9 mouse cellular contexts compared by ENCODE assay signal in the genomic region with DNA sequence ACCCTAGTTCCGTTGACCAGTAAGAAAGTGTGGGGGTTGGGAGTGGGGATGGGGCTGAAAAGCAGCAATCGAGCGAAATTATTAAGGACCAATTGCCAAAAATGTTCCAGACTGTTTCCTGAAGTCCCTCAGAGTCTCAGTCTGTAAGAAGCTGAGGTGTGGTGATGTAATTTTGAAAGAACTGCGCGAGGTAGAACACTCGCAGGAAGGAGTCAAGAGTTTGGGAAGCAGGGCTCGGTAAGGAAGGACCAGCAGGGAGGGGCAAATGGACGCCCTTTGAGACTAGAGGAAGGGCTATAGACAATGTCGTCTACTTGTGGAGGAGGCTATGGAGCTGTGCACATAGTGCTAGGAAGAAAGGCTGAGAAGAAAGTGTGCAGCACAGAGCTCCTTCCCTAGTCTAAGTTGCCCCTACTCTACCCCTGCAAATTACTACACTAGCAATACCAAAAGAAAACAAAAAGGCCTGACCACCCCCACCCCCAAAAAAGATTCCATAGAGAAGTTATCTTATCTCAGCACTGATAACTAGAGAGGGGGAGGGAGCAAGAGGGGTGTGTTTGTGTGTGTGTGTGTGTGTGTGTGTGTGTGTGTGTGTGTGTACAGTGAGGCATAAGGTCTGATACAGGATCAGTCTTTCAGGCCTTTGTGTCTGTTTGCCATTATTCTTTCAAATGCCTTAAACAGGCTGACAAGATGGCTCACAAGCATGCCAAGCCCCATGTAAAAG. TPM values are rescaled to one million over a fixed set of nuclear protein-coding genes. Genes with fewer than 3 reads are reported as not detected.
DNase-seq lines count a peak whose midpoint lies in the region; ATAC-seq and TF ChIP-seq lines count a peak whose summit lies in the region.
"Had no signal": no experiment of that assay in that cellular context is flagged by ENCODE, and none has a peak within 500 bp of the region (broad histone marks: within the 10 kb centered on the region; RNA-seq: fewer than 3 reads in every experiment).

No protein-coding gene starts in this region.

- ATAC-seq in megakaryocyte, adult 5-6 weeks (ENCODE audit: poor library complexity, severe bottlenecking), result no peak
- ATAC-seq in forebrain, embryonic 14.5 days, result no peak
- ATAC-seq in liver, embryonic 13.5 days (ENCODE audit: low read depth), result no peak
- ATAC-seq in stomach, postnatal 0 days (ENCODE audit: low FRiP score, low TSS enrichment), result no peak

- peak overlapping the region; percentile 92; the same call in 1 of the 2 replicates for H3K27ac ChIP-seq in forebrain, embryonic 14.5 days (ENCODE audit: low read depth, low read length)
- peak overlapping the region; percentile 70; the same call in 1 of the 2 replicates for H3K27ac ChIP-seq in liver, embryonic 13.5 days
- peak overlapping the region; percentile 36; the same call in 1 of the 2 replicates for H3K27ac ChIP-seq in stomach, postnatal 0 days (replicated peaks)

- WGBS in forebrain, embryonic 14.5 days, result 23% methylated on average over 9 of the region's 9 CpGs
- WGBS in liver, embryonic 13.5 days (ENCODE audit: insufficient replicate concordance), result 22% methylated on average over 9 of the region's 9 CpGs
- 8% methylated on average over 9 of the region's 9 CpGs for WGBS in stomach, postnatal 0 days

- no peak for DNase-seq in forebrain, embryonic 14.5 days (ENCODE audit: low spot score)
- no peak for DNase-seq in liver, embryonic 13.5 days
- no peak for DNase-seq in stomach, postnatal 0 days (ENCODE audit: low spot score)
- DNase-seq in ovary, adult 18-20 months (ENCODE audit: low spot score), result no peak
- DNase-seq in adrenal gland, adult (ENCODE audit: inconsistent age in 2 of 2, low spot score in 1 of 2), result no peak
- DNase-seq in left cerebral cortex, postnatal 25 days (ENCODE audit: low spot score in 2 of 2), result no peak
- DNase-seq: thymus, postnatal 14 days had no signal

- no peaks in the 10 kb centered on the region for H3K36me3 ChIP-seq in megakaryocyte, embryonic 14.5 days (replicated peaks; ENCODE audit: low read length)
- no peaks in the 10 kb centered on the region for H3K36me3 ChIP-seq in forebrain, embryonic 14.5 days (ENCODE audit: control insufficient read depth, insufficient read depth, low read length)
- no peaks in the 10 kb centered on the region for H3K36me3 ChIP-seq in liver, embryonic 13.5 days
- no peaks in the 10 kb centered on the region for H3K36me3 ChIP-seq in stomach, postnatal 0 days (ENCODE audit: control insufficient read depth, insufficient read depth, low read length)

- H3K9ac ChIP-seq in forebrain, embryonic 14.5 days (ENCODE audit: low read length), result peak overlapping the region; percentile 88
- H3K9ac ChIP-seq in liver, embryonic 13.5 days, result peak overlapping the region; percentile 76
- no peak overlapping the region for H3K9ac ChIP-seq in stomach, postnatal 0 days (ENCODE audit: low read length)

- peak overlapping the region; percentile 77 for H3K4me2 ChIP-seq in forebrain, embryonic 14.5 days (ENCODE audit: low read length)
- peak overlapping the region; percentile 91 for H3K4me2 ChIP-seq in liver, embryonic 13.5 days
- peak overlapping the region; percentile 84 for H3K4me2 ChIP-seq in stomach, postnatal 0 days (replicated peaks; ENCODE audit: low read depth)

- H3K27me3 ChIP-seq in megakaryocyte, embryonic 14.5 days (replicated peaks), result no peaks in the 10 kb centered on the region
- H3K27me3 ChIP-seq in forebrain, embryonic 14.5 days (replicated peaks; ENCODE audit: control insufficient read depth, insufficient read depth, low read length), result no peaks in the 10 kb centered on the region
- 0 out of 2 replicates have a peak, but pooled peaks cover 2% of the 10 kb centered on the region for H3K27me3 ChIP-seq in liver, embryonic 13.5 days
- no peaks in the 10 kb centered on the region for H3K27me3 ChIP-seq in stomach, postnatal 0 days (ENCODE audit: control insufficient read depth, insufficient read depth, low read length)

- H3K4me1 ChIP-seq in megakaryocyte, embryonic 14.5 days, result peaks cover 48% of the 10 kb centered on the region
- peaks cover 8% of the 10 kb centered on the region for H3K4me1 ChIP-seq in forebrain, embryonic 14.5 days (ENCODE audit: control insufficient read depth, insufficient read depth, low read length)
- peaks cover 31% of the 10 kb centered on the region for H3K4me1 ChIP-seq in liver, embryonic 13.5 days (replicated peaks)
- no peaks in the 10 kb centered on the region for H3K4me1 ChIP-seq in stomach, postnatal 0 days (replicated peaks; ENCODE audit: control insufficient read depth, insufficient read depth)

- intact Hi-C loops in left cerebral cortex, postnatal 25 days (cut with DNase I), result loop anchor here (2.0 kb wide), 1 partner anchor 23 kb away; a partner anchor contains a TSS

- H3K9me3 ChIP-seq in megakaryocyte, embryonic 14.5 days, result no peaks in the 10 kb centered on the region
- no peaks in the 10 kb centered on the region for H3K9me3 ChIP-seq in forebrain, embryonic 14.5 days (replicated peaks; ENCODE audit: control insufficient read depth, low read length)
- no peaks in the 10 kb centered on the region for H3K9me3 ChIP-seq in liver, embryonic 13.5 days (replicated peaks)
- no peaks in the 10 kb centered on the region for H3K9me3 ChIP-seq in stomach, postnatal 0 days (ENCODE audit: control insufficient read depth, low read length)

- TF ChIP-seq EP300 in stomach, postnatal 0 days (optimal IDR thresholded peaks at IDR 0.05), result no peak

- TF ChIP-seq CTCF in stomach, postnatal 0 days (IDR thresholded peaks at IDR 0.05; ENCODE audit: low read depth), result no peak

- peak overlapping the region; percentile 70 for H3K4me3 ChIP-seq in megakaryocyte, embryonic 14.5 days (replicated peaks)
- H3K4me3 ChIP-seq in forebrain, embryonic 14.5 days (ENCODE audit: low read depth, low read length), result peak overlapping the region; percentile 44; the same call in 1 of the 2 replicates
- peak overlapping the region; percentile 67 for H3K4me3 ChIP-seq in liver, embryonic 13.5 days (replicated peaks)
- peak overlapping the region; percentile 48; the same call in 1 of the 2 replicates for H3K4me3 ChIP-seq in stomach, postnatal 0 days (ENCODE audit: low read depth, low read length)

RNA-seq across cellular contexts. Expression of a gene that starts 22.5 kb away (rescaled TPM):
- 2.7 and 9.5 TPM in 2 replicates for polyA plus RNA-seq in megakaryocyte, embryonic 14.5 days (2012; ENCODE audit: insufficient read depth, low replicate concordance)
- total RNA-seq in megakaryocyte, adult 5-6 weeks (2015), result 59.7 and 65.7 TPM in 2 replicates
- total RNA-seq in megakaryocyte, adult 5-6 weeks (2017), result 35.9 and 37.7 TPM in 2 replicates
- polyA plus RNA-seq in forebrain, embryonic 14.5 days (2014; fragmentation: Nextera tagmentation; extraction: Ambion mirVana), result 53.4 and 60.8 TPM in 2 replicates
- polyA plus RNA-seq in liver, embryonic 13.5 days (2015; fragmentation: Nextera tagmentation; extraction: Ambion mirVana), result 63.1 and 65.3 TPM in 2 replicates
- polyA plus RNA-seq in stomach, postnatal 0 days (2015; fragmentation: Nextera tagmentation; extraction: Ambion mirVana), result 23.8 and 25.2 TPM in 2 replicates
- 10 to 100 TPM; 14.0 to 14.5 TPM for total RNA-seq in left cerebral cortex, postnatal 25 days (2021)

RNA-seq across cellular contexts. Expression of a gene that starts 33.7 kb away (rescaled TPM):
- not detected in 2 replicates for polyA plus RNA-seq in megakaryocyte, embryonic 14.5 days (2012; ENCODE audit: insufficient read depth, low replicate concordance)
- total RNA-seq in megakaryocyte, adult 5-6 weeks (2015), result not detected in 2 replicates
- total RNA-seq in megakaryocyte, adult 5-6 weeks (2017), result not detected in 2 replicates
- not detected in 2 replicates for polyA plus RNA-seq in forebrain, embryonic 14.5 days (2014; fragmentation: Nextera tagmentation; extraction: Ambion mirVana)
- polyA plus RNA-seq in liver, embryonic 13.5 days (2015; fragmentation: Nextera tagmentation; extraction: Ambion mirVana), result 0.41 and 0.68 TPM in 2 replicates
- polyA plus RNA-seq in stomach, postnatal 0 days (2015; fragmentation: Nextera tagmentation; extraction: Ambion mirVana), result 0.24 and 0.48 TPM in 2 replicates
- under 1 TPM; 0.11 to 0.16 TPM for total RNA-seq in left cerebral cortex, postnatal 25 days (2021)

Comparison
In these comparisons a context has a peak if more than half of its experiments do, and no peak if none do; other contexts are left out.
1. H3K27ac ChIP-seq: peak in every context shown above with its lines; median percentile 92 in forebrain, embryonic 14.5 days; 70 in liver, embryonic 13.5 days; 36 in stomach, postnatal 0 days.